In genomic region chr14:51913062-51913959, GRCm38 (mm10) we compare ENCODE assay signal across 8 mouse cellular contexts. TPM values are rescaled to one million over a fixed set of nuclear protein-coding genes. Genes with fewer than 3 reads are reported as not detected.
DNase-seq lines count a peak whose midpoint lies in the region; ATAC-seq and TF ChIP-seq lines count a peak whose summit lies in the region.

No protein-coding gene starts in this region.

- peak overlapping the region; percentile 73 for H3K27ac ChIP-seq in forebrain, embryonic 10.5 days
- H3K27ac ChIP-seq in heart, embryonic 15.5 days = peak overlapping the region; percentile 95
- H3K27ac ChIP-seq in liver, embryonic 11.5 days (ENCODE audit: low read depth, low read length) = no peak overlapping the region

- ATAC-seq in heart, embryonic 15.5 days (replicated peaks; ENCODE audit: insufficient number of reproducible peaks, insufficient read depth, low FRiP score, low read depth) = peak; percentile 89
- peak; percentile 86 for ATAC-seq in liver, embryonic 11.5 days (replicated peaks; ENCODE audit: low FRiP score)
- ATAC-seq in monocyte, adult 5-6 weeks (replicated peaks; ENCODE audit: insufficient number of reproducible peaks, low FRiP score, low TSS enrichment, poor library complexity, severe bottlenecking) = peak; percentile 52

- WGBS in forebrain, embryonic 10.5 days = 1% methylated on average over 58 of the region's 58 CpGs
- WGBS in heart, embryonic 15.5 days = under 1% methylated on average over 58 of the region's 58 CpGs
- WGBS in liver, embryonic 11.5 days = under 1% methylated on average over 57 of the region's 58 CpGs

- peaks cover 48% of the 10 kb centered on the region for H3K27me3 ChIP-seq in forebrain, embryonic 10.5 days (ENCODE audit: poor library complexity, severe bottlenecking)
- no peaks in the 10 kb centered on the region for H3K27me3 ChIP-seq in heart, embryonic 15.5 days
- peaks cover 13% of the 10 kb centered on the region; the same call in 1 of the 2 replicates for H3K27me3 ChIP-seq in liver, embryonic 11.5 days (replicated peaks; ENCODE audit: control insufficient read depth, insufficient read depth, low read length)

- H3K4me2 ChIP-seq in heart, embryonic 15.5 days = peak overlapping the region; percentile 92
- peak overlapping the region; percentile 100 for H3K4me2 ChIP-seq in liver, embryonic 11.5 days

- peaks cover 26% of the 10 kb centered on the region for H3K4me1 ChIP-seq in forebrain, embryonic 10.5 days
- peaks cover 21% of the 10 kb centered on the region for H3K4me1 ChIP-seq in heart, embryonic 15.5 days (replicated peaks)
- H3K4me1 ChIP-seq in liver, embryonic 11.5 days (replicated peaks; ENCODE audit: control insufficient read depth, insufficient read depth, low read length) = peaks cover 10% of the 10 kb centered on the region

- H3K9me3 ChIP-seq in forebrain, embryonic 10.5 days = no peaks in the 10 kb centered on the region
- no peaks in the 10 kb centered on the region for H3K9me3 ChIP-seq in heart, embryonic 15.5 days (replicated peaks)
- no peaks in the 10 kb centered on the region for H3K9me3 ChIP-seq in liver, embryonic 11.5 days (ENCODE audit: control insufficient read depth, low read length)

- peak; percentile 97 for DNase-seq in CD4-positive helper T cell, adult 2 months (ENCODE audit: low read depth, low spot score)
- DNase-seq in brain, embryonic 14.5 days (ENCODE audit: low read depth) = peak; percentile 87
- peak; percentile 44 for DNase-seq in forebrain, embryonic 10.5 days (ENCODE audit: extremely low spot score, low spot score)
- peak; percentile 88 for DNase-seq in kidney, postnatal 10 days
- peak; percentile 80 for DNase-seq in liver, embryonic 11.5 days (ENCODE audit: low spot score)
- peak; percentile 72 to 75 for DNase-seq in spleen, postnatal 36 days (ENCODE audit: low spot score in 2 of 2)

- H3K4me3 ChIP-seq in forebrain, embryonic 10.5 days = peak overlapping the region; percentile 63
- H3K4me3 ChIP-seq in heart, embryonic 15.5 days = peak overlapping the region; percentile 66
- peak overlapping the region; percentile 68 for H3K4me3 ChIP-seq in liver, embryonic 11.5 days (ENCODE audit: low read depth, low read length)

- TF ChIP-seq POLR2A in brain, embryonic 14.5 days (IDR thresholded peaks at IDR 0.05; ENCODE audit: borderline replicate concordance, extremely low read depth, insufficient read depth, insufficient read length, poor library complexity, severe bottlenecking) = 0 out of 2 replicates have a peak, but pooled peaks have one; percentile 24

- no peaks in the 10 kb centered on the region for H3K36me3 ChIP-seq in forebrain, embryonic 10.5 days (replicated peaks)
- peaks cover 22% of the 10 kb centered on the region for H3K36me3 ChIP-seq in heart, embryonic 15.5 days
- no peaks in the 10 kb centered on the region for H3K36me3 ChIP-seq in liver, embryonic 11.5 days (ENCODE audit: control insufficient read depth, insufficient read depth, low read length)

- H3K9ac ChIP-seq in heart, embryonic 15.5 days = peak overlapping the region; percentile 74
- H3K9ac ChIP-seq in liver, embryonic 11.5 days (ENCODE audit: low read depth, low read length) = peak overlapping the region; percentile 58

- no peak for TF ChIP-seq CTCF in brain, embryonic 14.5 days (IDR thresholded peaks at IDR 0.05; ENCODE audit: borderline replicate concordance, extremely low read depth, insufficient read depth, insufficient read length)

RNA-seq across cellular contexts. Expression of gene Ndrg2, which starts 0.6 kb away (rescaled TPM):
- polyA plus RNA-seq in brain, embryonic 14.5 days (2012; rRNA removed) = 80.5 and 115 TPM in 2 replicates
- 9.0 and 9.1 TPM in 2 replicates for polyA plus RNA-seq in forebrain, embryonic 10.5 days (2016; fragmentation: Nextera tagmentation; extraction: Ambion mirVana)
- 330 and 367 TPM in 2 replicates for polyA plus RNA-seq in heart, embryonic 15.5 days (2015; fragmentation: Nextera tagmentation; extraction: Ambion mirVana)
- 19.2 and 21.5 TPM in 2 replicates for polyA plus RNA-seq in liver, embryonic 11.5 days (2014; fragmentation: Nextera tagmentation; extraction: Ambion mirVana)
- 0.43 to 9.4 TPM (median 1.3 TPM) in 3 replicates for total RNA-seq in monocyte, adult 5-6 weeks (2017)

RNA-seq across cellular contexts. Expression of gene Tppp2, which starts 4.9 kb away (rescaled TPM):
- not detected in 2 replicates for polyA plus RNA-seq in brain, embryonic 14.5 days (2012; rRNA removed)
- not detected in 2 replicates for polyA plus RNA-seq in forebrain, embryonic 10.5 days (2016; fragmentation: Nextera tagmentation; extraction: Ambion mirVana)
- polyA plus RNA-seq in heart, embryonic 15.5 days (2015; fragmentation: Nextera tagmentation; extraction: Ambion mirVana) = not detected in 2 replicates
- not detected in 2 replicates for polyA plus RNA-seq in liver, embryonic 11.5 days (2014; fragmentation: Nextera tagmentation; extraction: Ambion mirVana)
- total RNA-seq in monocyte, adult 5-6 weeks (2017) = 2.5 TPM in 1 of 3 replicates, not detected in the others

RNA-seq across cellular contexts. Expression of gene Rnase13, which starts 9.3 kb away (rescaled TPM):
- not detected in 2 replicates for polyA plus RNA-seq in brain, embryonic 14.5 days (2012; rRNA removed)
- not detected in 2 replicates for polyA plus RNA-seq in forebrain, embryonic 10.5 days (2016; fragmentation: Nextera tagmentation; extraction: Ambion mirVana)
- polyA plus RNA-seq in heart, embryonic 15.5 days (2015; fragmentation: Nextera tagmentation; extraction: Ambion mirVana) = not detected in 2 replicates
- not detected in 2 replicates for polyA plus RNA-seq in liver, embryonic 11.5 days (2014; fragmentation: Nextera tagmentation; extraction: Ambion mirVana)
- total RNA-seq in monocyte, adult 5-6 weeks (2017) = not detected in 3 replicates

RNA-seq across cellular contexts. Expression of gene Slc39a2, which starts 20.6 kb away (rescaled TPM):
- polyA plus RNA-seq in brain, embryonic 14.5 days (2012; rRNA removed) = 12.1 and 15.3 TPM in 2 replicates
- polyA plus RNA-seq in forebrain, embryonic 10.5 days (2016; fragmentation: Nextera tagmentation; extraction: Ambion mirVana) = 0.50 and 0.77 TPM in 2 replicates
- 0.29 and 0.34 TPM in 2 replicates for polyA plus RNA-seq in heart, embryonic 15.5 days (2015; fragmentation: Nextera tagmentation; extraction: Ambion mirVana)
- polyA plus RNA-seq in liver, embryonic 11.5 days (2014; fragmentation: Nextera tagmentation; extraction: Ambion mirVana) = 0.07 and 0.14 TPM in 2 replicates
- not detected in 3 replicates for total RNA-seq in monocyte, adult 5-6 weeks (2017)

RNA-seq across cellular contexts. Expression of gene Mettl17, which starts 28.7 kb away (rescaled TPM):
- 64.9 and 76.0 TPM in 2 replicates for polyA plus RNA-seq in brain, embryonic 14.5 days (2012; rRNA removed)
- 43.3 and 59.9 TPM in 2 replicates for polyA plus RNA-seq in forebrain, embryonic 10.5 days (2016; fragmentation: Nextera tagmentation; extraction: Ambion mirVana)
- 35.6 and 39.4 TPM in 2 replicates for polyA plus RNA-seq in heart, embryonic 15.5 days (2015; fragmentation: Nextera tagmentation; extraction: Ambion mirVana)
- 32.5 and 42.6 TPM in 2 replicates for polyA plus RNA-seq in liver, embryonic 11.5 days (2014; fragmentation: Nextera tagmentation; extraction: Ambion mirVana)
- total RNA-seq in monocyte, adult 5-6 weeks (2017) = 16.1 to 24.4 TPM (median 21.4 TPM) in 3 replicates

Comparison
In these comparisons a context has a peak if more than half of its experiments do, and no peak if none do; other contexts are left out.
1. DNase-seq: peak in every context shown above with its lines; median percentile 97 in CD4-positive helper T cell, adult 2 months; 88 in kidney, postnatal 10 days; 87 in brain, embryonic 14.5 days; 80 in liver, embryonic 11.5 days; 74 in spleen, postnatal 36 days; 44 in forebrain, embryonic 10.5 days.